Mouse (Mus musculus) heart, postnatal 36 days (tissue): ENCODE measurements at regions not wholly inside any gene's neighbourhood (a gene's known extent, or its start where the extent isn't known, plus 50 kb on each side); places are given as distances from the start of the nearest gene placed in this dataset.

ENCODE experiments used
- DNase-seq, 2 experiments: peaks; one replicate each; pipeline ENCODE4 v3.0.0; 2021 to 2022
- intact Hi-C: fragments of 180-260 bp; cut with DNase I; formaldehyde crosslinking; loops from one replicate; pipeline ENCODE4 v1.15.1; 2025

- DNase-seq: no peak
- intact Hi-C loops: no loop called here
Observed at GRCm38 (mm10) chr13:84565644-84566532, 343.8 kb downstream of the Tmem161b start.

- intact Hi-C loops: no loop called here
Observed at GRCm38 (mm10) chr13:84566533-84566832, 344.4 kb downstream of the Tmem161b start.

GRCm38 (mm10) chr13:84569371-84569770 lies 347.3 kb downstream of the Tmem161b start:
- DNase-seq: no peak
- intact Hi-C loops: no loop called here

More at GRCm38 (mm10) chr13:84566533-84566832, 344.4 kb downstream of the Tmem161b start:
- no peak for DNase-seq

GRCm38 (mm10) chr13:84570206-84570605 lies 348.1 kb downstream of the Tmem161b start:
- intact Hi-C loops: no loop called here
- DNase-seq: no peak

- intact Hi-C loops: no loop called here
- DNase-seq: peak in 1 of 2 experiments; percentile 3
Observed at GRCm38 (mm10) chr13:84570984-84571844, 349.1 kb downstream of the Tmem161b start.

DNA sequence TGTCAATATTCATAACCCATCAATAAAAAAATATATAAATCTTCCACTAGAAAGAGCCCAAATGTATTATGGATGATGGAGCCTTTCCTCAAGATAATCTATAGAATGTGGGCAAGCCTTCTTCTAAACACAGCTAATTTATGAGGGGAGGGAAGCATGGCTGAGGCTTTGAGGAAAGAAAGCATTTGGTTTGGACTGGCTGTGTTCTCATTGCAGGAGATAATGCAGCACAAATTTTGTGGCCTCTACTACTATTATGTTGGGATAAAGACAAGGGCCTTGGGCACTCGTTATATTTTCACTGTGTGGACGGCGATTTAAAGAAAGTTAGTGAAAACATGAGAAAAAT lies 349.7 kb downstream of the Tmem161b start:
- no peak for DNase-seq
- intact Hi-C loops: no loop called here

GRCm38 (mm10) chr13:84572231-84572630 lies 350.1 kb downstream of the Tmem161b start:
- intact Hi-C loops: no loop called here
- DNase-seq: no peak

- intact Hi-C loops: no loop called here
- no peak for DNase-seq
Observed at GRCm38 (mm10) chr13:84596585-84597142, 374.6 kb downstream of the Tmem161b start.

- intact Hi-C loops: no loop called here
- no peak for DNase-seq
Observed at GRCm38 (mm10) chr13:84602612-84603011, 380.5 kb downstream of the Tmem161b start.

DNA sequence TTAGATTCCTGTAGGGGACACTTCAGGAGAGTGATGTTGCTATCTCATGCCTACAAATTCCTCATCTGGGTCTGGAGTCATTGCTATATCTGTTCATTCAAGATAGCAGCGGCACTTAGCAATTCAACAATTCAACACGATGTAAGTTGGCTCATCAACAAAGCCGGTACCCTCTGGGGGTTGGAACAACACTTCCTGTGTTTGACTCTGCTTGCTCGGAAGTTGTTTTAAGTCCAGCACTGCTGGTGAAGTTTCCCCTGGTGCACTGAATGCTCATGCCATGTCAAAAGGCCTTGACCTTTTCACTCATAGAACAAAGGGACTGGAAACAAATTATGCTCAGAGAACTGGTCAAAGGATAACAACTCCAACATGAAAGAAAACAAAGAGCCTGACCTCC lies 390.4 kb downstream of the Tmem161b start:
- intact Hi-C loops: no loop called here
- DNase-seq: no peak

- intact Hi-C loops: no loop called here
- DNase-seq: no peak
Observed at GRCm38 (mm10) chr13:84613004-84613403, 390.9 kb downstream of the Tmem161b start.

- intact Hi-C loops: no loop called here
- no peak for DNase-seq
Observed at GRCm38 (mm10) chr13:84624691-84625090, 402.6 kb downstream of the Tmem161b start.

DNA sequence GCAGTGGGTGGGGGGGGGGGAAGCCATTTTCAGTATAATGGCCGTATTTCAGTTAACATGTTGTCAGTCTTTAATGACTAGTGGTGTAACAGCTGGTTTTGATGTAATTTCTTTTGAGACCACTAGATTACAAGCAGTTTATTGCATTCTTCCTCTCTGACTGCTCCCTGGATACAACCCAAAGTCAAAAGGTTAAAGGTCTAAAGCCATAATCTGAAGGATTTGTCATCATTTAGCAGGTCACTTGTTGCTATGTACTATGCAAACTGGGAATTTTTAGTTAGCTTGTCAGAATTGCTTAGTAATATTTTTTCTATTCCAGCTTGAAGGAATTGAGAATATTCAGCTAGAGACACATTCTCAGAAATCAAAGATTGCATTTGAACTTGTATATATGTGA lies 403.4 kb downstream of the Tmem161b start:
- intact Hi-C loops: no loop called here
- no peak for DNase-seq

- DNase-seq: no peak
- intact Hi-C loops: no loop called here
Observed at GRCm38 (mm10) chr13:84625927-84626326, 403.8 kb downstream of the Tmem161b start.

DNA sequence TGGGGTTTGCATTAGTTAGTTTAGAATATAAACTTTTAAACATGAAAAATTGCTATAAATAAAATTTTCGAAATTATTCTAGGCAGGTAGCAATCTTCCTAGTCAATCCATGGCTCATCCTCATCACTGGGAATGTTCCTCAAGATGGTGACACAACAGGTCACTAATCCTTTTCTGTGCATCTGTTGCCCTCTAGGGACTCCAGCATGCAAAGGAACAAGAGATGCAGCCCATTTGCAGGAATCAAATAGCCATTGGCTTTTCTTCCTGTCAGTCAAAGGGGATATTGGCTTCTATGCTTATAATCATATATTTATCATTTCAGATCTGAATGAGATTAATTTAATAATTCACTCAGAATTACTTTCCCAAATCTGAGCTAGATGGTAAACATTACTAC lies 404.3 kb downstream of the Tmem161b start:
- intact Hi-C loops: no loop called here
- no peak for DNase-seq

- DNase-seq: no peak
- intact Hi-C loops: no loop called here
Observed at GRCm38 (mm10) chr13:84630686-84631085, 408.6 kb downstream of the Tmem161b start.

DNA sequence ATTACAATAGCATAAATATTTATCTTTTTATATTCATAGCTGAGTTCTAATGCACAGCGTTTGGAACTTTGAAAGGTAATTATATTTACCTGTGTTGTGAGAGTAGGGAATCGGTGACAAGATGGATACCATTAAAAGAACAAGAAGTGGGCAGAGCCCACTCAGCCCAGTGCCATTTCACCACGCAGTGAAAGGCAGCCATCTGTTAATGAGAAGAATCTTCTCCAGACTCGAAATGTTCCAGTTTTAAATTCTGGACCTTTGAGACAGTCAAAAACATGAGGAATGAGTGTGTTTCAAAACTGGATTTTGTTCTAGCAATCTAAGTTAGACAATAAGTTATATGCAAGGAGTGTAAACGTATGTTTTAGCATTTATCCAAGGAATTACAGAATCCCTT lies 410.4 kb downstream of the Tmem161b start:
- intact Hi-C loops: no loop called here
- DNase-seq: no peak

- intact Hi-C loops: no loop called here
- no peak for DNase-seq
Observed at GRCm38 (mm10) chr13:84636831-84637230, 414.7 kb downstream of the Tmem161b start.

- no peak for DNase-seq
- intact Hi-C loops: no loop called here
Observed at GRCm38 (mm10) chr13:84637606-84638005, 415.5 kb downstream of the Tmem161b start.

DNA sequence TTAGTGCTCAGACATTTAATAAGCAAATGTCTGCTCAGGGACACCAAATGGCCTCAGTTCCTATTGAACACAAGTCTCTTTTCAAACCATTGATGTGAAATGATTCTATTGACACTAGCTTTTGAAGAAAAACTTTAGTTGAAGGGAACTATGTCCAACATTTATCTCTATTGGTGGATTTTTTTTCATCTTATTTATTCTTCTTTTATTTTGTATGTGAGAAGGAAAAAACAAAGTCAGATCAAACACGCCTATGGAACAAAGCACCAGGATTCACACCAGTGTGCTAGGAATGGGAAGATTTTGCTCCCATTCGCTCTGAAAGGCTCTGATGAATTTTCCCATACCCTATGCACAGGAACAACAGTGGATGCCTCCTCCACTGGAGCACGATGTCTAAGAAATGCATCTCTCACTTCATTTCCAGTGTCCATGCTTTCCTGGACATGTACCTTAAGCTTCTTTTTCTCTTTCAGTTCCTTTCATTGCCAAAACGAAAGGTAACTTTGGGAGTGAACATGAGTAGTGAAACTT lies 416.4 kb downstream of the Tmem161b start:
- intact Hi-C loops: no loop called here
- DNase-seq: no peak
